Mouse (Mus musculus): ENCODE results near the gene Hspb7.

DNA sequence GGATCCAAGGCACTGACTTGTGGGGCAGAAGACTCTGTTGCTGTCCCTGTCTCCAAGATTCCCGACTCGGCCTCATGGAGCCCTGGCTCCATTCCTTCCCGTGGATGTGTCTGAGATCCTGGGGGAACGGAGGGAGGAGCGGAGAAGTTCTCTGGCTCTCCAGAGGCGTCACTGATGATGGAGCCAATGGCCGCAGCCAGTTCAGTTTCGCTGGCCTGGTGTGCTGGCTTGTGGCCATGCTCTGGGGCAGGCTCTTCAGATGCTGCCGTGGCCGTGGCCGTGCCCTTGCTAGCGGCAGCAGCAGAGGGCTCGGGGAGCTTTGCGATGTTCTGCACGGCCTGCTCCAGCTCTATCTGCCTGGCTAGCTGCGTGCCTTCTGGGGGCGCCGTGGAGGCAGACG lies 53.9 kb downstream of the Hspb7 start:
- TF ChIP-seq CTCF (IDR thresholded peaks at IDR 0.05; ENCODE audit: extremely low read depth, insufficient read depth, low read length) (no peak), POLR2A (IDR thresholded peaks at IDR 0.05; ENCODE audit: extremely low read depth, insufficient read depth, low read length) (no peak)
